Mouse (Mus musculus) MEL (cell line): ENCODE results near the gene Mxra7. TPM values are rescaled to one million over a fixed set of nuclear protein-coding genes. Genes with fewer than 3 reads are reported as not detected.

ENCODE experiments used
- DNase-seq: peaks from one replicate; pipeline ENCODE4 v3.0.0; 2011; ENCODE audit warnings: low read depth, low spot score
- H3K27ac ChIP-seq: 2 replicates; pipeline ENCODE4 v1.5.1; 2012; ENCODE audit warnings: low read depth, mild to moderate bottlenecking, control low read depth, low read length, moderate library complexity; ENCODE audit not compliant: control insufficient read depth
- H3K27me3 ChIP-seq, 2 experiments: fragments of 150-350 bp in 1 of 2; sonication (generic) in 1 of 2; 2 replicates each; pipeline ENCODE4 v1.6.1; 2012; ENCODE audit warnings: low read length in 2 of 2, mild to moderate bottlenecking in 2 of 2, improper control_type of control experiment in 1 of 2, moderate library complexity in 1 of 2; ENCODE audit not compliant: insufficient read depth in 2 of 2, control insufficient read depth in 1 of 2
- H3K36me3 ChIP-seq, 2 experiments: 2 replicates each; pipeline ENCODE4 v1.6.1; 2012 to 2014; ENCODE audit warnings: low read length in 2 of 2, improper control_type of control experiment in 1 of 2, inconsistent platforms in 1 of 2, mild to moderate bottlenecking in 1 of 2; ENCODE audit not compliant: insufficient read depth in 2 of 2, control insufficient read depth in 1 of 2
- H3K4me1 ChIP-seq, 2 experiments: fragments of 150-350 bp in 1 of 2; sonication (generic) in 1 of 2; 2 replicates each; pipeline ENCODE4 v1.6.1; 2012; ENCODE audit warnings: low read length in 2 of 2, improper control_type of control experiment in 1 of 2, mild to moderate bottlenecking in 1 of 2; ENCODE audit not compliant: insufficient read depth in 2 of 2, control insufficient read depth in 1 of 2
- H3K4me3 ChIP-seq, 2 experiments: fragments of 150-350 bp in 1 of 2; sonication (generic) in 1 of 2; 2 replicates each; pipeline ENCODE4 v1.5.1; 2012; ENCODE audit warnings: low read depth in 2 of 2, low read length in 2 of 2, mild to moderate bottlenecking in 2 of 2, moderate library complexity in 2 of 2, control low read depth in 1 of 2, improper control_type of control experiment in 1 of 2; ENCODE audit not compliant: control insufficient read depth in 1 of 2, insufficient read depth in 1 of 2
- H3K79me2 ChIP-seq: 2 replicates; pipeline ENCODE4 v1.6.1; 2012; ENCODE audit warnings: mild to moderate bottlenecking, low read length, moderate library complexity; ENCODE audit not compliant: control insufficient read depth, poor library complexity, insufficient read depth
- H3K9ac ChIP-seq: 2 replicates; pipeline ENCODE4 v1.6.1; 2012; ENCODE audit warnings: low read depth, mild to moderate bottlenecking, control low read depth, low read length, moderate library complexity; ENCODE audit not compliant: control insufficient read depth, poor library complexity, severe bottlenecking
- H3K9me3 ChIP-seq: fragments of 150-350 bp; sonication (generic); replicated peaks from 2 replicates; pipeline ENCODE4 v1.6.1; 2012; ENCODE audit warnings: mild to moderate bottlenecking, low read length, improper control_type of control experiment, moderate library complexity; ENCODE audit not compliant: insufficient read depth
- CHD1 ChIP-seq: IDR thresholded peaks from 2 replicates; pipeline ENCODE4 v1.6.1; 2012; ENCODE audit warnings: low read depth, mild to moderate bottlenecking, inconsistent platforms, low read length, improper control_type of control experiment
- CHD2 ChIP-seq: IDR thresholded peaks from 2 replicates; pipeline ENCODE4 v1.6.1; 2011; ENCODE audit warnings: low read length, improper control_type of control experiment
- ELF1 ChIP-seq: IDR thresholded peaks from 2 replicates; pipeline ENCODE4 v1.6.1; 2014; ENCODE audit warnings: low read depth, mild to moderate bottlenecking, inconsistent platforms, low read length, improper control_type of control experiment, moderate library complexity
- HCFC1 ChIP-seq: IDR thresholded peaks from 2 replicates; pipeline ENCODE4 v1.6.1; 2012; ENCODE audit warnings: low read depth, mild to moderate bottlenecking, inconsistent platforms, low read length, improper control_type of control experiment, moderate library complexity
- KAT2A ChIP-seq: conservative IDR thresholded peaks from 2 replicates; pipeline ENCODE4 v1.6.1; 2012; ENCODE audit warnings: low read depth, low read length, improper control_type of control experiment, inconsistent platforms
- MAFK ChIP-seq: IDR thresholded peaks from 2 replicates; pipeline ENCODE4 v1.6.1; 2011; ENCODE audit warnings: low read depth, mild to moderate bottlenecking, low read length, improper control_type of control experiment, borderline replicate concordance
- MAX ChIP-seq: IDR thresholded peaks from 2 replicates; pipeline ENCODE4 v1.6.1; 2011; ENCODE audit warnings: low read length, improper control_type of control experiment
- MAZ ChIP-seq: IDR thresholded peaks from 2 replicates; pipeline ENCODE4 v1.6.1; 2012; ENCODE audit warnings: low read depth, mild to moderate bottlenecking, inconsistent platforms, low read length, improper control_type of control experiment
- MEF2A ChIP-seq: IDR thresholded peaks from 2 replicates; pipeline ENCODE4 v1.6.1; 2014; ENCODE audit warnings: low read depth, mild to moderate bottlenecking, inconsistent platforms, low read length, improper control_type of control experiment; ENCODE audit not compliant: poor library complexity, insufficient replicate concordance, severe bottlenecking; ENCODE audit errors: extremely low read depth
- MXI1 ChIP-seq: IDR thresholded peaks from 2 replicates; pipeline ENCODE4 v1.6.1; 2011; ENCODE audit warnings: mild to moderate bottlenecking, low read depth, low read length, improper control_type of control experiment
- MYB ChIP-seq: IDR thresholded peaks from 2 replicates; pipeline ENCODE4 v1.6.1; 2011; ENCODE audit warnings: mild to moderate bottlenecking, low read depth, low read length, improper control_type of control experiment
- NELFE ChIP-seq: IDR thresholded peaks from 2 replicates; pipeline ENCODE4 v1.6.1; 2011; ENCODE audit warnings: low read depth, low read length, improper control_type of control experiment
- POLR2A ChIP-seq, 2 experiments: IDR thresholded peaks; 2 replicates each; pipeline ENCODE4 v1.6.1; 2011 to 2012; ENCODE audit warnings: low read length in 2 of 2, mild to moderate bottlenecking in 2 of 2, control low read depth in 1 of 2, improper control_type of control experiment in 1 of 2, low read depth in 1 of 2, moderate library complexity in 1 of 2; ENCODE audit not compliant: control insufficient read depth in 1 of 2, insufficient read depth in 1 of 2, poor library complexity in 1 of 2
- POLR2AphosphoS5 ChIP-seq: IDR thresholded peaks from 2 replicates; pipeline ENCODE4 v1.6.1; 2012; ENCODE audit warnings: low read depth, borderline replicate concordance, mild to moderate bottlenecking, inconsistent platforms, low read length, moderate library complexity, mixed read lengths
- SIN3A ChIP-seq: IDR thresholded peaks from 2 replicates; pipeline ENCODE4 v1.6.1; 2012; ENCODE audit warnings: low read length, improper control_type of control experiment, inconsistent platforms
- SMC3 ChIP-seq: IDR thresholded peaks from 2 replicates; pipeline ENCODE4 v1.6.1; 2011; ENCODE audit warnings: low read depth, low read length, improper control_type of control experiment
- TBP ChIP-seq: IDR thresholded peaks from 2 replicates; pipeline ENCODE4 v1.8.0; 2011; ENCODE audit warnings: low read depth, low read length, improper control_type of control experiment
- USF2 ChIP-seq, 2 experiments: IDR thresholded peaks; 2 replicates each; pipeline ENCODE4 v1.6.1; 2011 to 2012; ENCODE audit warnings: improper control_type of control experiment in 2 of 2, low read length in 2 of 2, borderline replicate concordance in 1 of 2, inconsistent platforms in 1 of 2, low read depth in 1 of 2, mild to moderate bottlenecking in 1 of 2; ENCODE audit not compliant: insufficient read depth in 1 of 2
- polyA plus RNA-seq, 2 experiments: library from polyadenylated mRNA; stranded (reverse) in 1 of 2; unstranded in 1 of 2; fragments of >175 nt in 1 of 2; fragments of >200 nt in 1 of 2; gene quantifications; 2 replicates each; pipeline versions ENCODE4 v1.2.1 to v1.2.4; 2012; ENCODE audit warnings: low replicate concordance in 2 of 2, low read depth in 1 of 2; ENCODE audit not compliant: insufficient read length in 2 of 2, insufficient read depth in 1 of 2, missing spikeins in 1 of 2
- total RNA-seq: library from RNA; depleted of rRNA; stranded (reverse); fragments of 300-350 nt; gene quantifications from 2 replicates; pipeline ENCODE4 v1.2.3, GENCODE M21; 2012

The Mxra7 gene
- total and polyA plus RNA-seq, 3 experiments: 2.7 to 9.3 TPM; not detected in 1

GRCm38 (mm10) chr11:116816769-116817168 is 11.1 kb downstream of the Mxra7 start:
- H3K9ac ChIP-seq: no peak overlapping the region
- H3K79me2 ChIP-seq: no peaks in the 10 kb centered on the region
- H3K9me3 ChIP-seq: no peaks in the 10 kb centered on the region
- H3K36me3 ChIP-seq: no peaks in the 10 kb centered on the region
- no peak for TF ChIP-seq MEF2A
- TF ChIP-seq SIN3A: no peak
- no peak for TF ChIP-seq USF2 (IDR thresholded peaks at IDR 0.05; ENCODE audit: borderline replicate concordance in 1 of 2, insufficient read depth in 1 of 2, low read depth in 1 of 2, low read length in 2 of 2)
- TF ChIP-seq MAFK: no peak
- TF ChIP-seq MXI1: no peak
- no peak for TF ChIP-seq CHD1
- TF ChIP-seq HCFC1: no peak
- TF ChIP-seq POLR2A (IDR thresholded peaks at IDR 0.05; ENCODE audit: control insufficient read depth in 1 of 2, insufficient read depth in 1 of 2, low read depth in 1 of 2, low read length in 2 of 2, poor library complexity in 1 of 2): no peak
- TF ChIP-seq MYB: no peak
- TF ChIP-seq MAZ: no peak
- TF ChIP-seq CHD2: no peak
- TF ChIP-seq MAX: no peak
- no peak for TF ChIP-seq ELF1
- no peak for TF ChIP-seq KAT2A
- no peak overlapping the region for H3K4me3 ChIP-seq
- no peak overlapping the region for H3K27ac ChIP-seq
- no peaks in the 10 kb centered on the region for H3K27me3 ChIP-seq
- DNase-seq: no peak
- H3K4me1 ChIP-seq: no peaks in the 10 kb centered on the region

- H3K4me1 ChIP-seq: no peaks in the 10 kb centered on the region
- no peak overlapping the region for H3K9ac ChIP-seq
- no peak overlapping the region for H3K4me3 ChIP-seq
- H3K9me3 ChIP-seq: no peaks in the 10 kb centered on the region
- H3K27me3 ChIP-seq: no peaks in the 10 kb centered on the region
- TF ChIP-seq SMC3: no peak
- no peak for TF ChIP-seq TBP
- TF ChIP-seq POLR2AphosphoS5: no peak
- TF ChIP-seq HCFC1: no peak
- no peak for TF ChIP-seq NELFE
- TF ChIP-seq MXI1: no peak
- no peak for DNase-seq
- no peak overlapping the region for H3K27ac ChIP-seq
- H3K79me2 ChIP-seq: no peaks in the 10 kb centered on the region
- no peaks in the 10 kb centered on the region for H3K36me3 ChIP-seq
Measured at GRCm38 (mm10) chr11:116814884-116815415, 12.9 kb downstream of the Mxra7 start.
